Mouse (Mus musculus): ENCODE measurements at regions not wholly inside any gene's neighbourhood (a gene's known extent, or its start where the extent isn't known, plus 50 kb on each side); places are given as distances from the start of the nearest gene placed in this dataset.
"Not testable (repeated sequence)": the region's sequence is repeated elsewhere in the genome, so short reads cannot be mapped to it uniquely, and the experiment has no call there.

GRCm38 (mm10) chr9:83728428-83728827 is 77.6 kb downstream of the Elovl4 start:
- no peaks in the 10 kb centered on the region for H3K9me3 ChIP-seq
- no peaks in the 10 kb centered on the region for H3K36me3 ChIP-seq
- 0 out of 2 replicates have a peak, but pooled peaks cover 7% of the 10 kb centered on the region for H3K27me3 ChIP-seq (ENCODE audit: insufficient read depth, poor library complexity, severe bottlenecking)
- no peak for DNase-seq (ENCODE audit: low spot score)
- no peak overlapping the region for H3K27ac ChIP-seq
- 84% methylated on average over 8 of the region's 8 CpGs for WGBS
- no peak overlapping the region for H3K4me3 ChIP-seq
- H3K4me1 ChIP-seq (replicated peaks): peaks cover 5% of the 10 kb centered on the region; the same call in 1 of the 2 replicates

- Histone ChIP-seq H3K27ac (no peak overlapping the region), H3K27me3 (ENCODE audit: insufficient read depth, poor library complexity, severe bottlenecking) (0 out of 2 replicates have a peak, but pooled peaks cover 7% of the 10 kb centered on the region), H3K4me1 (replicated peaks) (peaks cover 5% of the 10 kb centered on the region; the same call in 1 of the 2 replicates), H3K4me3 (peak overlapping the region; percentile 39), H3K9me3 (no peaks in the 10 kb centered on the region), H3K36me3 (no peaks in the 10 kb centered on the region)
- WGBS: 12% methylated on average over 14 of the region's 14 CpGs
- DNase-seq (ENCODE audit: low spot score): peak; percentile 72
These were observed 78.5 kb downstream of the Elovl4 start for GRCm38 (mm10) chr9:83727462-83728189.

- peaks cover 5% of the 10 kb centered on the region; the same call in 1 of the 2 replicates for H3K4me1 ChIP-seq (replicated peaks)
- 0 out of 2 replicates have a peak, but pooled peaks cover 7% of the 10 kb centered on the region for H3K27me3 ChIP-seq (ENCODE audit: insufficient read depth, poor library complexity, severe bottlenecking)
- no peak overlapping the region for H3K27ac ChIP-seq
- WGBS: 52% methylated on average over 16 of the region's 16 CpGs
- H3K9me3 ChIP-seq: no peaks in the 10 kb centered on the region
- no peaks in the 10 kb centered on the region for H3K36me3 ChIP-seq
- DNase-seq (ENCODE audit: low spot score): no peak
- H3K4me3 ChIP-seq: peak overlapping the region; percentile 39
These were observed 79.1 kb downstream of the Elovl4 start for GRCm38 (mm10) chr9:83726979-83727378.

GRCm38 (mm10) chr9:83726105-83726504 is 80.0 kb downstream of the Elovl4 start:
- peaks cover 5% of the 10 kb centered on the region; the same call in 1 of the 2 replicates for H3K4me1 ChIP-seq (replicated peaks)
- H3K9me3 ChIP-seq: no peaks in the 10 kb centered on the region
- 53% methylated on average over 9 of the region's 9 CpGs for WGBS
- 0 out of 2 replicates have a peak, but pooled peaks cover 7% of the 10 kb centered on the region for H3K27me3 ChIP-seq (ENCODE audit: insufficient read depth, poor library complexity, severe bottlenecking)
- H3K4me3 ChIP-seq: no peak overlapping the region
- no peak for DNase-seq (ENCODE audit: low spot score)
- H3K36me3 ChIP-seq: no peaks in the 10 kb centered on the region
- H3K27ac ChIP-seq: no peak overlapping the region

- no peaks in the 10 kb centered on the region for H3K36me3 ChIP-seq
- H3K9me3 ChIP-seq: no peaks in the 10 kb centered on the region
- H3K4me3 ChIP-seq: no peak overlapping the region
- H3K4me1 ChIP-seq (replicated peaks): peaks cover 5% of the 10 kb centered on the region; the same call in 1 of the 2 replicates
- no peak for DNase-seq (ENCODE audit: low spot score)
- H3K27ac ChIP-seq: no peak overlapping the region
- 86% methylated on average over 8 of the region's 8 CpGs for WGBS
- H3K27me3 ChIP-seq (ENCODE audit: insufficient read depth, poor library complexity, severe bottlenecking): 0 out of 2 replicates have a peak, but pooled peaks cover 7% of the 10 kb centered on the region
These were observed 80.5 kb downstream of the Elovl4 start for GRCm38 (mm10) chr9:83725545-83725944.

GRCm38 (mm10) chr9:83720982-83721381 is 85.1 kb downstream of the Elovl4 start:
- H3K9me3 ChIP-seq: no peaks in the 10 kb centered on the region
- no peak for DNase-seq (ENCODE audit: low spot score)
- H3K36me3 ChIP-seq: no peaks in the 10 kb centered on the region
- no peak overlapping the region for H3K27ac ChIP-seq
- H3K4me3 ChIP-seq: no peak overlapping the region
- H3K4me1 ChIP-seq (replicated peaks): no peaks in the 10 kb centered on the region
- 71% methylated on average over 2 of the region's 2 CpGs for WGBS
- no peaks in the 10 kb centered on the region for H3K27me3 ChIP-seq (ENCODE audit: insufficient read depth, poor library complexity, severe bottlenecking)

GRCm38 (mm10) chr9:83719811-83720210 is 86.3 kb downstream of the Elovl4 start:
- Histone ChIP-seq H3K9me3 (no peaks in the 10 kb centered on the region), H3K27ac (no peak overlapping the region), H3K36me3 (no peaks in the 10 kb centered on the region), H3K27me3 (ENCODE audit: insufficient read depth, poor library complexity, severe bottlenecking) (no peaks in the 10 kb centered on the region), H3K4me3 (no peak overlapping the region), H3K4me1 (replicated peaks) (no peaks in the 10 kb centered on the region)
- no peak for DNase-seq (ENCODE audit: low spot score)
- whole genome bisulfite sequencing: 81% methylated on average over 4 of the region's 4 CpGs

- H3K36me3 ChIP-seq; H3K4me1 ChIP-seq (replicated peaks); DNase-seq (ENCODE audit: low spot score); H3K27ac ChIP-seq; H3K4me3 ChIP-seq; H3K9me3 ChIP-seq; H3K27me3 ChIP-seq (ENCODE audit: insufficient read depth, poor library complexity, severe bottlenecking): not testable (repeated sequence)
- 84% methylated on average over 2 of the region's 2 CpGs for WGBS
These were observed 88.0 kb downstream of the Elovl4 start for GRCm38 (mm10) chr9:83718084-83718483.

- 61% methylated on average over 5 of the region's 5 CpGs for WGBS
- Histone ChIP-seq H3K36me3 (no peaks in the 10 kb centered on the region), H3K4me3 (no peak overlapping the region), H3K9me3 (no peaks in the 10 kb centered on the region), H3K27ac (no peak overlapping the region), H3K27me3 (ENCODE audit: insufficient read depth, poor library complexity, severe bottlenecking) (no peaks in the 10 kb centered on the region), H3K4me1 (replicated peaks) (no peaks in the 10 kb centered on the region)
- no peak for DNase-seq (ENCODE audit: low spot score)
These were observed 89.8 kb downstream of the Elovl4 start for GRCm38 (mm10) chr9:83716101-83716763.

- no peak overlapping the region for H3K4me3 ChIP-seq
- no peaks in the 10 kb centered on the region for H3K36me3 ChIP-seq
- H3K27me3 ChIP-seq (ENCODE audit: insufficient read depth, poor library complexity, severe bottlenecking): no peaks in the 10 kb centered on the region
- no peaks in the 10 kb centered on the region for H3K4me1 ChIP-seq (replicated peaks)
- DNase-seq (ENCODE audit: low spot score): no peak
- no peak overlapping the region for H3K27ac ChIP-seq
- H3K9me3 ChIP-seq: no peaks in the 10 kb centered on the region
- 71% methylated on average over 3 of the region's 3 CpGs for WGBS
These were observed 98.7 kb downstream of the Elovl4 start for GRCm38 (mm10) chr9:83707361-83707760.

GRCm38 (mm10) chr9:83706071-83706470 is 100.0 kb downstream of the Elovl4 start:
- DNase-seq (ENCODE audit: low spot score): no peak
- no peak overlapping the region for H3K27ac ChIP-seq
- no peaks in the 10 kb centered on the region for H3K4me1 ChIP-seq (replicated peaks)
- WGBS: 87% methylated on average over 6 of the region's 6 CpGs
- no peaks in the 10 kb centered on the region for H3K27me3 ChIP-seq (ENCODE audit: insufficient read depth, poor library complexity, severe bottlenecking)
- no peaks in the 10 kb centered on the region for H3K36me3 ChIP-seq
- H3K9me3 ChIP-seq: no peaks in the 10 kb centered on the region
- no peak overlapping the region for H3K4me3 ChIP-seq

GRCm38 (mm10) chr9:83704186-83704585 is 101.9 kb downstream of the Elovl4 start:
- Histone ChIP-seq H3K4me3 (no peak overlapping the region), H3K9me3 (no peaks in the 10 kb centered on the region), H3K27ac (no peak overlapping the region), H3K4me1 (replicated peaks) (no peaks in the 10 kb centered on the region), H3K27me3 (ENCODE audit: insufficient read depth, poor library complexity, severe bottlenecking) (no peaks in the 10 kb centered on the region), H3K36me3 (no peaks in the 10 kb centered on the region)
- no peak for DNase-seq (ENCODE audit: low spot score)

- no peaks in the 10 kb centered on the region for H3K9me3 ChIP-seq
- H3K36me3 ChIP-seq: no peaks in the 10 kb centered on the region
- H3K4me1 ChIP-seq (replicated peaks): no peaks in the 10 kb centered on the region
- H3K27me3 ChIP-seq (ENCODE audit: insufficient read depth, poor library complexity, severe bottlenecking): no peaks in the 10 kb centered on the region
- no peak for DNase-seq (ENCODE audit: low spot score)
- 92% methylated on average over 7 of the region's 7 CpGs for WGBS
- no peak overlapping the region for H3K27ac ChIP-seq
- H3K4me3 ChIP-seq: no peak overlapping the region
These were observed 105.2 kb downstream of the Elovl4 start for GRCm38 (mm10) chr9:83700916-83701315.
